Mouse (Mus musculus) heart, postnatal 0 days (tissue): Measurements from ENCODE around the gene Ttbk1.

Source experiments
- CTCF ChIP-seq: IDR thresholded peaks from 2 replicates; pipeline ENCODE4 v1.5.1; 2016; ENCODE audit warnings: antibody characterized with exemption, control low read depth, low read depth
- EP300 ChIP-seq: IDR thresholded peaks from 2 replicates; pipeline ENCODE4 v1.6.1; 2016; ENCODE audit warnings: antibody characterized with exemption, low read depth

DNA sequence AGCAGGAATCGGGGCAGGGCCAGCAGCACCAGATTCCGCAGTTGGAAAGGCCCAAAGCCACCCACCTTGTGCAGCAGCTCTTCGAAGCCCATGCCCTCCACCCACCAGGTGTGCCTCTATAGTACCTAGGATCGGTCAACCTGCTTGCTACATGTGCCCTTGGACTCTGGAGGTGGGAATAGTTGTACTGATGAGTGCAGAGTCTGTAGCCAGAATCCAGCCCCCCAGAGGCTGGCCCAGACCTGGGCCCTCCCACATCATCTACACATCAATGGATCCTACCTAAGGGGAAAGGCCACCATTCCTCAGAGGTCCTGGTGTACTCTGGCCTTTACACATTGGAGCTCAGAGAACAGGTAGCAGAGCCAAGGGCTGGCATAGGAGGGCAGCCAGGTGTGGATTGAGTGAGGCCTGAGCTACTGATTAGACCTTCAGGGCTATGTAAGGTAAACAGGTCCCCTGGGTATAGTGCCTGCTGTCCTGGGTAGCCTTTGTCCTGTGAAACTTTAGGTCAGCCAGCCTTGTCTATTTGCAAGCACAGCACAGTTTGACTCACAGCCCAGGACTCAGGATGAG lies 49.1 kb downstream of the Ttbk1 start, which contains the start of gene Slc22a7:
- TF ChIP-seq CTCF: no peak
- no peak for TF ChIP-seq EP300
